Mouse (Mus musculus) heart, postnatal 14 days (tissue): ENCODE data around the gene Ank3. TPM values are rescaled to one million over a fixed set of nuclear protein-coding genes. Genes with fewer than 3 reads are reported as not detected.
A peak's percentile ranks its signal among the peaks of the same experiment; 100 is the strongest.

ENCODE experiments used
- DNase-seq, 2 experiments: peaks; one replicate each; pipeline ENCODE4 v3.0.0; 2021 to 2022
- intact Hi-C: fragments of 180-260 bp; cut with DNase I; formaldehyde crosslinking; loops from one replicate; pipeline ENCODE4 v1.15.1; 2025
- total RNA-seq, 2 experiments: library from RNA; stranded (reverse); gene quantifications; 2 replicates each; pipeline ENCODE4 v1.2.3; 2021

The Ank3 gene
- total RNA-seq, 2 experiments from 2014 or later: 78.4 to 78.6 TPM

- intact Hi-C loops: no loop called here
- no peak for DNase-seq
Observed at GRCm38 (mm10) chr10:70045722-70046121, 647.1 kb downstream of the Ank3 start.

- intact Hi-C loops: no loop called here
Observed at GRCm38 (mm10) chr10:70049771-70050170, 651.2 kb downstream of the Ank3 start.

DNA sequence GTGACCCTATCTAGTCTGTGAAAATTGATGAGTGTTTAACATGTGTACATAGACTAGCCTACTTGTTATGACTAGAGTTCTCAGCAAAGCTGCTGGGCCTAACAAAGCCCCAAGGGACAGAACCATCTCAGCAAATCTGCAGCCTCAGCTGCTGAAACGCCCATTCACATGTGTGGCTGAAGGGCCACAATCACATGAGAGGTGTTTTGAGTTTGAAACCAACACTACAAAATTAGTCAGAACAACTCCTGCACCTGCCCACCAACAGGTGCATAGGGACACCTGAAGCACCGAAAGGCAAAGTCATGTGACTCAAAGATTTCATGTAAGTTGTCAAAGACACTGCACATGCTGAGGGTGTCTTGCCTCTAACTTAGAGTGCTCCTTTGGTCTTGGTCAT lies 656.7 kb downstream of the Ank3 start:
- DNase-seq: no peak
- intact Hi-C loops: no loop called here

More at GRCm38 (mm10) chr10:70049771-70050170, 651.2 kb downstream of the Ank3 start:
- DNase-seq: no peak

- peak; percentile 33 to 41 for DNase-seq
- intact Hi-C loops: no loop called here
Observed at GRCm38 (mm10) chr10:70057064-70057463, 658.5 kb downstream of the Ank3 start.

DNA sequence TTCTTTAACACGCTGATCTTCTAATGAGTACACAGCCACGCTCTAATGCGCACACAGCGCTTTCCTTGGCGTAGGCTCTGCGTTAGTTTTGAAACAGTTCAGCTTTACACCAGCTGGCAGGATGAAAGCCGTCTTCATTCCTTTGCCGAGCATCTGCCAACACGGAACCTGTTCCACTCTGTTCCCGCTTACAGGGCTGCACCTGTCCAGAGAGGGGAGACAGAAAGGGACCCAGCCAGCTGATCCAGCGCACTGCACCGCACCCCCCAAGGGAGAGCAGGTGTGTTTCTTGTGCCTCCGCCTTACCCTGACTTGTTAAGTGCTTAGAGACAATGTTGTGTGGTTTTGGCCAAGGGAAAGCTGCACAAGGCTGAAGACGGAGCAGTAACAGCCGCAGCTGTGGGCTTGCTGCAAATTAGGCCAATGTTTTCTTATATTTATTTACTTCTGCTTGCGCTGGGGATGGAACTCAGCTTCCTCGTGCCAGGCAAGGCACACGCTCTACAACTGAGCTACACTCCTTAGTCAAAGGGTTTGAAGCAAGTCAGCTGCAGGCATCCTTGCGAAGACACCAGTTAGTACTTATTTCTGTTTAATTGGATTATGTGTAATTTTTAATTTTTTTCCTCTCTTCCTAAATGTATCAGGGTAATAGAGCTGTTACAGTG lies 661.6 kb downstream of the Ank3 start:
- DNase-seq: no peak
- intact Hi-C loops: no loop called here

DNA sequence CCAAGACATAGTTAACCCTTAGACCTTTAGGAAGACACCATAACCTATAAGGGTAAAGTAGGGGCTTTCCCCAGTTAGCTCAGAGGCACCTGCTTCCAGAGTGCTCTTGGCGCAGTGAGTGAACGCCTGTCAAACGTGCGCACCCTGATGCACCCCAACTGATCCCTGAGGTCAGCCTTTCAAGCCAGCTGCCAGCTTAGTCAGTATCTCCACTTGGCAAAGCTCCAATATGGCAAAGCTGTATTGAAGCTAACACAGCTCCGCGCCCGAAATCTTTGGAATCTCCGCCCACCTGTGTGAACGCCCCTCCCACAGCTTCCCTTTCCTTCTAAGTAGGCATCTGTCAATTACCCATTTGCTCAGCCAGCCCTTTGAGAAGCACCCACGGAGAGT lies 662.1 kb downstream of the Ank3 start:
- intact Hi-C loops: no loop called here
- DNase-seq: no peak

DNA sequence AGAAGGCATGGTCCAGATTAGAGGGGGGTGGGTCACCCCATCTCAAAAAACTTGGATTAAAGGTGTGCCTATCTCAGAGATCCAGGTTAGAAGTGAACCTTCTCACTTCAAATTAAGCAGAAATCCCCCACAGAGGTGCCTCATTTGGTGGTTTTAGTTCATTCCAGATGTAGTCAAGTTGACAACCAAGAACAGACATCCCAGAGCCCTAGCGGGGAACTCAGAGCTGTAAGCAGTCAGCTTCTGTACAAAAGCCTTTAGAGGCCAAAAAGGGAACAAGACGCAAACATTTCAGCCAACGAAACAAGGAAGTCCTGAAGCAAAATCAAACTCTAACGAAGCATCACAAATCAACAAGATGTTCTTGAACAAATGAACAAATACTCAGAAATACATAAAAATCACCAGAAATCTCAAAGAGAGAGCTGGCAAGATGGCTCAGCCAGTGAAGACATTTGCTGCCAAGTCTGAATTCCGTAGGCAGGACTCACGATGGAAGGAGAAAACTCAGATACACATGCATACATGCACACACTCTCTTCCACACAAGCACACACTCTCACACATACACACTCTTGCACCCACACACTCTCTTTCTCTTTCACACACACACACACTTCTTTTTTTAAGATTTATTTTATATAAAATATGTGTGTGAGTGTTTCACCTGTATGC lies 665.4 kb downstream of the Ank3 start:
- no peak for DNase-seq
- intact Hi-C loops: no loop called here

GRCm38 (mm10) chr10:70065191-70065590 lies 666.6 kb downstream of the Ank3 start:
- no peak for DNase-seq
- intact Hi-C loops: no loop called here

GRCm38 (mm10) chr10:70066497-70067168 lies 668.1 kb downstream of the Ank3 start:
- DNase-seq: no peak
- intact Hi-C loops: no loop called here

DNA sequence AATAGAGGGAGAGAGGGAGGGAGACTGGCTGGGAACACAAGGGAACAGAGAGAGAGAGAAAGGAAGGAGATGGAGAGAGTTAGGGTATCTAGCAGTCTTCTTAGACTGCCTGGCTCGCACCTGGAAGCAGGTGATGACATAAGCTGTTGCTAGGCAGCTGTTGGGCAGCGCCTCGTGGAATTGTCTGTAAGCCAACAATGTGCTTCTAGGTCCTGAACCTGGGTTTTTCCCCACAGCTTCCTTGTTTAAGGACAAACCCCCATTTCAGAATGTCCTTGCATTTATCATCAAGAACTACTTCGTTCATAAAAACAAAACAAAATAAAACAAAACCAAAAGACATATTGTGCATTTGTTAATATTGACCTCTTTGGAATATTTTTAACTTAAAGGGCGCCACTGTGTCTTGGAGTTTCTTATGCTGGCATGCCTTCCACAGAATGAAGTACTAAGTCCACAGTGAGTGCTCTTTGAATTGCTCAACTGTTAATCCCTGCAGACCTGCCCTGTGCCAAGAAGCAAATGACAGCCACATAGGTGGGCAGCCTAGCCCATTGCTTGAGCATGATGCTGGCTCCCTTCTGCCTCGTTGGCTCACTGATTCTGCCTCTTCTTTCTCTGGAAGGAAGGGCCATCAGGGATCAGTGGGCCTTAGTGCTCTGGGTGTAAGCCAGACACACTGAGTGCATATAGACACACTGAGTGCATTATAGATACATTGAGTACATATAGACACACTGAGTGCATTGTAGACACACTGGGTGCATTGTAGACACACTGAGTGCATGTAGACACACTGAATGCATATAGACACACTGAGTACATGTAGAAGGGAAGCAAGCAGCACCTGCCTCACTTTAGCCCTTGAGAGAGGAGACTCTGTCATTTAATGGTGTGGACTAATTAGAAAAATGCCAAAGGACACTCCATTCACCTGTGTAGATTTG lies 668.9 kb downstream of the Ank3 start:
- intact Hi-C loops: no loop called here
- DNase-seq: no peak

DNA sequence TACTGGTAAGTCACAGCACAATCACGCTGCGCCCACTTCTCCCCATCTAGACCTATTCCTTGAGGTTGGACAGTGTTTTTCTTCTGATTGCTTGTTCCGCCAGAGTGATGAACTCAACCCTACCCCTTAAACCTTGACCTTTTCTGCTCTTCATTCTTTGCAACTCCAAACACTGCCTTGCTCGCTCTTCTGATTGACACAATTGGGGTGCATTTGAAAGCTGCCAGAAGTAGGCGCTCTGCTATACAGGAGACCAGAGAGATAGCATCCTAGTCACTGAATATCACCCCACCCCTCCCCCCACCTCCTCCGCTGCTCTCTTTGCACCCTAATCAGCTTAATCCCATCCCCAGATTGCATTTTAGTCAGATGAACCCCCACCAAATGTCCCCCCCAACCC lies 670.7 kb downstream of the Ank3 start:
- intact Hi-C loops: no loop called here
- DNase-seq: no peak

DNA sequence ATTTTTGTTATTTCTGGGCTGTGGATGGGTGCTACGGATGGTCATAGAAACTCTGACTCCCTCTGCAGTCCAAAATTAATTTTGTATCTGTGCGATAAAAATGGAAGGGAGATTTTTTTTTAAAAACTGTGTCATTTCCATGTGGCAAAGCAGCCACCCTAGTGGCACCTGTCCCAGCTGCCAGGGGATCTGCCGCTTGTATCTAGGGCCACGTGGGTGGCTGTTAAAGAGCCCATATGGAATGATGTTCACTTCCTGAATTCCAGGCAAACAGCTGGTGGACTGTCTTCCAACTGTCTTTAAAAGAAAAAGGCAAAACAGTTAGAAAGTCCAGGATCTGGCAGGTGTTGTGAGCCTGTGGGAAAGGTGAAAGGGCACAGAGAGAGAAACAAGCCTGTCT lies 672.8 kb downstream of the Ank3 start:
- no peak for DNase-seq
- intact Hi-C loops: no loop called here

Other genes with a start within 250 kb of the Ank3 start
- 100 to 1,000 TPM; 136 TPM for gene Rhobtb1, start 247.3 kb upstream of the Ank3 start, total RNA-seq
- gene A930033H14Rik, start 185.7 kb upstream of the Ank3 start, total RNA-seq: 1 to 10 TPM; 2.4 to 2.8 TPM
- gene Cdk1, start 45.8 kb upstream of the Ank3 start, total RNA-seq: 10 to 100 TPM; 10.4 to 16.0 TPM